Mouse (Mus musculus): Measurements from ENCODE around the gene Ism1. TPM values are rescaled to one million over a fixed set of nuclear protein-coding genes. Genes with fewer than 3 reads are reported as not detected.

Gene Ism1
- total and polyA plus RNA-seq, 2 experiments = 0.15 TPM; not detected in 1

DNA sequence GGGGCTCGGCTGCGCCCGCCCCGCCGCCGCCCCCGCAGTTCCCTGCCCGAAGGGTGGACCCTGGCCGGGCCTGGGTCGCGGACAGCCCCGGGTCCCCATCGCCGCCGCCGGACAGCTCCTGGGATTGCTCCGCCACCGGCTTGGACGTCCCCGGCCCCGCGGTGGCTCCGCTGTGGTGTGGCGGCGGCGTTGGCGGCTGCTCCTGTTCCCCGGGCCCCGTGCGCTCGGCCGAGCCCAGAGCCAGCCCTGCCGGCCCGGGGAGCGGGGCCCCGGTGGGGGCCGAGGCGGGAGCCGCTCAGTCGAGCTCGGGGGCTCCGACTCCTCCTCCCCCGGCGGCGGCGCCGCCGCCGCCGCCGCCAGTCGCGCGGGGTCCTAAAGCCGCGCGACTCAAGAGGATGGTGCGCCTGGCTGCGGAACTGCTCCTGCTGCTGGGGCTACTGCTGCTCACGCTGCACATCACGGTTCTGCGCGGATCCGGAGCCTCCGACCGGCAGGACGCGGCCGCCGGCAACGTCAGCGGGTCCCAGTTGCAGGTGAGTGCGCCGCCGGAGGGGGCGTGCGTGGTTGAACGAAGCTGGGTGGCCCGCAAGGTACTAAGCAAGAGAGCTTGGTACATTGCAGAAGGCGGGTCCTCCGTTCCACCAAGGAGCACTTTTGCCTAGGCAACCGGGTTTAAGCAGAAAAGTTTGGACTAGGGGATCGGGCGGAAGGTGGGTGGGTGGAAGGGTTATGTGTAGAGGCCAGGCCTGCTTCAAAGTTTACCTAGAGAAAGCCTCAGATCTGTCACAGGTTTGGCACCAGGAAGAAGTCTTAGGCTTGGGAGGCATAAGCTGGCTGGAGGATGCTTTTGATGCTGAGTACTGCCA, 530 bp downstream of the Ism1 start:
- H3K79me2 ChIP-seq (ENCODE audit: control insufficient read depth, insufficient read depth, low read length) = no peaks in the 10 kb centered on the region
- H3K27ac ChIP-seq (replicated peaks; ENCODE audit: insufficient read depth, low read depth, low read length) = no peak overlapping the region
- H3K4me3 ChIP-seq (ENCODE audit: insufficient read depth, low read depth, low read length) = peak overlapping the region; percentile 48; the same call in 1 of the 2 replicates
- H3K4me1 ChIP-seq (ENCODE audit: control insufficient read depth, insufficient read depth, low read length) = no peaks in the 10 kb centered on the region; the same call in 1 of the 2 replicates
- 2% methylated on average over 82 of the region's 84 CpGs for WGBS
- no peak for TF ChIP-seq POLR2A (IDR thresholded peaks at IDR 0.05; ENCODE audit: extremely low read depth, insufficient read depth, low read length)
- no peak for TF ChIP-seq CTCF (IDR thresholded peaks at IDR 0.05; ENCODE audit: low read depth, low read length)
- H3K36me3 ChIP-seq (ENCODE audit: control insufficient read depth, insufficient read depth, low read length) = no peaks in the 10 kb centered on the region
- DNase-seq (ENCODE audit: extremely low read depth, low read depth, low spot score) = no peak
- H3K27me3 ChIP-seq (ENCODE audit: control insufficient read depth, insufficient read depth, low read length) = peaks cover 21% of the 10 kb centered on the region
- H3K9ac ChIP-seq (ENCODE audit: low read depth, low read length) = peak overlapping the region; percentile 45; the same call in 1 of the 2 replicates

DNA sequence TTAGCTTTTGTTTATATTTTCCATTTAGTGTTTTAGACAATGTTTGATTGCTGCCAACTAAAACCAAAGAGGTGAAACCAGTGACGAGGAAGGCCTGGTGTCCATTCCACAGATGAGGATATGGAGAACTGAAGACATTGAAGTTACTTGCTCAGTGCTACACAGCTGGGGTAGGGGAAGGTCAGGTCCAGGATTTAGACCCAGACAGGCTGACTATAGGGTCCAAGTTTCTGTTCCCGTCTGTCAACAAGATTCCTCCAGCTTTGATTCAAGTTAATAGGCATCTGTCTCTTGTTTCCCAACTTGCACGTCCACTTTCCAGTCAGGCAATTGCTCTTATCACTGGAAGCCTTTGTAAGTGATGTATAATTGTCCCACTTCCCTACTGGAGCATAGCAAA, 4.6 kb downstream of the Ism1 start:
- Histone ChIP-seq H3K27ac (replicated peaks; ENCODE audit: insufficient read depth, low read depth, low read length) (no peak overlapping the region), H3K79me2 (ENCODE audit: control insufficient read depth, insufficient read depth, low read length) (no peaks in the 10 kb centered on the region)
- WGBS = 71% methylated on average over 3 of the region's 3 CpGs

DNA sequence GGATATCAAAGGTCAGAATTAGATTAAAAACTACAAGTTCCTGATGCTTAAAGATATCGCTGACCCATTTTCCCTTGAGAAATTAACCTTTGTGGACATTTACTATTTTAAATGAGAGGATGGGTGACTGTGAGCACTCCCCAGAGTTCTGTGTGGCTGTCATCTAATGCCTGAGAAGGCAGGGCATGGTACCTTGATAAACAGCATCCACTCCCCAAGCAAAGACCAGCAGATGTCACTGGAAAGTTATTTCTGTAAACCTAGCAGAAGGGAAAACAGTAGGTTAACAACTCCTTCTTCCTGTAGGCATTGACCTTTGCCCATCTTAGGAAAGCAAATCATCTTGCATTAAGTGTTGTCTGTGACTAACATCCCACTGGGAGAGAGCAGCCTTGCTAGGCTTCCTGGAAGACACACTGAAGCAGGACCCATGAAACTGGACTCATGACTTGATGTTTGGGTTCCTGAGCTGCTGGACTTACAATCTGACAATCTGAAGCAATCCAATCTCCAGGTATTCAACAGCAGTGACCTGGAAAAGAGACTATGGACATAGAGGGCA, 11.5 kb downstream of the Ism1 start:
- Histone ChIP-seq H3K36me3 (ENCODE audit: control insufficient read depth, insufficient read depth, low read length) (no peaks in the 10 kb centered on the region), H3K27me3 (ENCODE audit: control insufficient read depth, insufficient read depth, low read length) (0 out of 2 replicates have a peak, but pooled peaks cover 3% of the 10 kb centered on the region), H3K27ac (replicated peaks; ENCODE audit: insufficient read depth, low read depth, low read length) (no peak overlapping the region), H3K4me1 (ENCODE audit: control insufficient read depth, insufficient read depth, low read length) (no peaks in the 10 kb centered on the region), H3K4me3 (ENCODE audit: insufficient read depth, low read depth, low read length) (no peak overlapping the region), H3K9ac (ENCODE audit: low read depth, low read length) (no peak overlapping the region), H3K79me2 (ENCODE audit: control insufficient read depth, insufficient read depth, low read length) (no peaks in the 10 kb centered on the region)
- no peak for TF ChIP-seq POLR2A (IDR thresholded peaks at IDR 0.05; ENCODE audit: extremely low read depth, insufficient read depth, low read length)
- no peak for TF ChIP-seq CTCF (IDR thresholded peaks at IDR 0.05; ENCODE audit: low read depth, low read length)
- 95% methylated on average over 1 of the region's 1 CpGs for WGBS
- no peak for DNase-seq (ENCODE audit: extremely low read depth, low read depth, low spot score)

More for the DNA sequence above, 4.6 kb downstream of the Ism1 start:
- Histone ChIP-seq H3K4me1 (ENCODE audit: control insufficient read depth, insufficient read depth, low read length) (no peaks in the 10 kb centered on the region), H3K4me3 (ENCODE audit: insufficient read depth, low read depth, low read length) (no peak overlapping the region), H3K36me3 (ENCODE audit: control insufficient read depth, insufficient read depth, low read length) (no peaks in the 10 kb centered on the region), H3K27me3 (ENCODE audit: control insufficient read depth, insufficient read depth, low read length) (peaks cover 14% of the 10 kb centered on the region), H3K9ac (ENCODE audit: low read depth, low read length) (no peak overlapping the region)
- no peak for DNase-seq (ENCODE audit: extremely low read depth, low read depth, low spot score)
- no peak for TF ChIP-seq CTCF (IDR thresholded peaks at IDR 0.05; ENCODE audit: low read depth, low read length)
- TF ChIP-seq POLR2A (IDR thresholded peaks at IDR 0.05; ENCODE audit: extremely low read depth, insufficient read depth, low read length) = no peak

DNA sequence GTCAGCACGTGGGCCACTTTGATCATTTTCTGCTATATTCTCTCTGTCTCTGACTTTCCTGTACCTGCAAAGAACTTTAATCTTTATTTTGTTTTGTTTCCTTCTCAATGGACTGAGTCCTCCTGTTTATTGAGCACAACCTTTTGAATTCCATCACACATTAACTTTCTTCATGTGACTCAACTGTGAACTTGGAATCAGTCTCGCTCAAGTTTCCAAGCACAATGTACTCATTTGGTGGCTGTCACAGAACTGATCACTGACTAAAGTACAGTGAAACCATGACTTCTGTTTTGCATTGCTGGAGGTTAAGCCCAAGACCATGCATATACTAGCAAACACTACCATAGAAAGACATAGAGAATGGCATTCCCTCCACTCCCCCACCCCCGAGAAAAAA, 15.5 kb downstream of the Ism1 start:
- Histone ChIP-seq H3K79me2 (ENCODE audit: control insufficient read depth, insufficient read depth, low read length) (no peaks in the 10 kb centered on the region), H3K36me3 (ENCODE audit: control insufficient read depth, insufficient read depth, low read length) (no peaks in the 10 kb centered on the region), H3K27me3 (ENCODE audit: control insufficient read depth, insufficient read depth, low read length) (0 out of 2 replicates have a peak, but pooled peaks cover 3% of the 10 kb centered on the region), H3K4me3 (ENCODE audit: insufficient read depth, low read depth, low read length) (no peak overlapping the region), H3K4me1 (ENCODE audit: control insufficient read depth, insufficient read depth, low read length) (no peaks in the 10 kb centered on the region), H3K9ac (ENCODE audit: low read depth, low read length) (no peak overlapping the region), H3K27ac (replicated peaks; ENCODE audit: insufficient read depth, low read depth, low read length) (no peak overlapping the region)
- 69% methylated on average over 3 of the region's 3 CpGs for WGBS
- peak; percentile 38 for DNase-seq (ENCODE audit: extremely low read depth, low read depth, low spot score)
- TF ChIP-seq POLR2A (IDR thresholded peaks at IDR 0.05; ENCODE audit: extremely low read depth, insufficient read depth, low read length) = no peak
- no peak for TF ChIP-seq CTCF (IDR thresholded peaks at IDR 0.05; ENCODE audit: low read depth, low read length)

DNA sequence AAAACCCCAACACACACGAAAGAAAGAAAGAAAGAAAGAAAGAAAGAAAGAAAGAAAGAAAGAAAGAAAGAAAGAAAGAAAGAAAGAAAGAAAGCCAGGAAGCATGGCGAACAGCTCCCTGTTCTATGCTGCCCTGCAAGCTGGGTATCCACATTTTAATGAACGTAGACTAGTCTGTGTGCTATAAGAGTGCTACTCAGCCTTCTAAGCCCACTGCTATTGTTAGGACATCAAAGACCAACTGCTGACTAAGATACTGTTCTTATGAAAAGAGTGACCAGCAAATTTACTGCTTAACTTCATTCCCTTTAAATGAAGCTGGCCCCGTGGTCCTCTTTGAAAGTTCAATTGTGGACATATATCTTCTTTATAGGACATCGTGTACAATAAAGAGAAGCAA, 16.7 kb downstream of the Ism1 start:
- Histone ChIP-seq H3K36me3 (ENCODE audit: control insufficient read depth, insufficient read depth, low read length) (no peaks in the 10 kb centered on the region), H3K9ac (ENCODE audit: low read depth, low read length) (no peak overlapping the region), H3K27ac (replicated peaks; ENCODE audit: insufficient read depth, low read depth, low read length) (no peak overlapping the region), H3K4me3 (ENCODE audit: insufficient read depth, low read depth, low read length) (no peak overlapping the region), H3K4me1 (ENCODE audit: control insufficient read depth, insufficient read depth, low read length) (no peaks in the 10 kb centered on the region), H3K79me2 (ENCODE audit: control insufficient read depth, insufficient read depth, low read length) (no peaks in the 10 kb centered on the region), H3K27me3 (ENCODE audit: control insufficient read depth, insufficient read depth, low read length) (0 out of 2 replicates have a peak, but pooled peaks cover 1% of the 10 kb centered on the region)
- TF ChIP-seq CTCF (IDR thresholded peaks at IDR 0.05; ENCODE audit: low read depth, low read length) = no peak
- no peak for TF ChIP-seq POLR2A (IDR thresholded peaks at IDR 0.05; ENCODE audit: extremely low read depth, insufficient read depth, low read length)
- WGBS = 83% methylated on average over 5 of the region's 5 CpGs
- DNase-seq (ENCODE audit: extremely low read depth, low read depth, low spot score) = no peak

All from liver, adult 2 months (tissue).